Mouse (Mus musculus) heart, postnatal 10 days (tissue): ENCODE results near the gene Alpk1. TPM values are rescaled to one million over a fixed set of nuclear protein-coding genes. Genes with fewer than 3 reads are reported as not detected.
A peak's percentile ranks its signal among the peaks of the same experiment; 100 is the strongest.

Experiments used
- DNase-seq, 2 experiments: peaks; one replicate each; pipeline ENCODE4 v3.0.0; 2021
- intact Hi-C: fragments of 180-260 bp; cut with DNase I; formaldehyde crosslinking; loops from one replicate; pipeline ENCODE4 v1.15.1; 2025
- total RNA-seq, 2 experiments: library from RNA; stranded (reverse); gene quantifications; 2 replicates each; pipeline ENCODE4 v1.2.3; 2021

Gene Alpk1
- 1 to 10 TPM; 5.1 to 5.5 TPM for total RNA-seq

DNA sequence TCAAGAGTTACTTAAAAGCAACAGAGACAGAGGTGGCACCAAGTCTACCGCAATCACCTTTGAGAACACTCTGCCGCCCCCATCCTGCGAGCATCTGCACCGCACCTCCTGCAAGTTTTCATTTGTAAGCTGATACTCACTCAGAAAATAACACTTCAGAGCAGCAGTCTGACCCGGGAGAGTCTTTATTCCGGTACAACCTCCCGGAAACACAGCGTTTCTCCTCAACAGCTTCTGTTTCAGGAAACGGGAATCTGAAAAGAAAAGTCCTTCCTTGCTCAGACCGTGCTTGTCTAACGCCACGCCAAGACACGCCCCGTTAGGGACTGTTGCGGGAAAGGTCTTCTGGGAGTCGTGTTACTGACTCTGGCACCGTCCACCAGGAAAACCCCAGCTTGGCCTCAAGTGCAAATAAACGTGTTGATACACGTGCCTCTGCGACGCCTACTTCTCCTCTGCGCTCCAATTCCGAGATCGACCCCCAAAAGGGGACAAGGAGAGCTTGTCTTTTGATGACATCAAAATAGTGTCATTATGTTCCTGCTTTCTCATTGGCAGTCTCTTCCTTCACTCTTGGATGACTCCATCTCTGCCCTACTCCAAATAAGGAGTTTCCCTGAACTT, at the start of gene Alpk1:
TSS of gene Alpk1 (minus strand) at position 507 of the 624 bp plus-strand sequence.
- intact Hi-C loops, result no loop called here
- peak; percentile 81 to 85 for DNase-seq

DNA sequence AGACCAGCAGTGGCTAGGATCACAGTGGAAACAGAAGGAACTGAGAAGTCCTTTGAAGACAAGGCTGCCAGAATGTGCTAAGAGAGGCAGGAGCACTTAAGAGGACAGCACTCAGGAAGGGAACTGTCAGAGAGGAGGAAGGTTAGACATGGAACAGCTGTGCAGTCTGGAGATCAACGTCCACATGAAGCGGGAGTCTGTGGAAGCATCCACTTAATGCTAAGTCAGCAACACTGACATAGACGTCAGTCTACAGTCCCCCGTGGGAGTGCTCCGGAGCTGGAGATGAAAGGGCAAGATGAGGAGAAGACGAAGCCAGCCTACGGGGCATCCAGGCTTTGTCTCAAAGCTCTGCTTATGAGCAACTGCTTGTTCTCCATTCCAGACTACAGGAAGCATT, 46.8 kb upstream of the Alpk1 start:
- intact Hi-C loops, result no loop called here
- peak; percentile 33 to 37 for DNase-seq

DNA sequence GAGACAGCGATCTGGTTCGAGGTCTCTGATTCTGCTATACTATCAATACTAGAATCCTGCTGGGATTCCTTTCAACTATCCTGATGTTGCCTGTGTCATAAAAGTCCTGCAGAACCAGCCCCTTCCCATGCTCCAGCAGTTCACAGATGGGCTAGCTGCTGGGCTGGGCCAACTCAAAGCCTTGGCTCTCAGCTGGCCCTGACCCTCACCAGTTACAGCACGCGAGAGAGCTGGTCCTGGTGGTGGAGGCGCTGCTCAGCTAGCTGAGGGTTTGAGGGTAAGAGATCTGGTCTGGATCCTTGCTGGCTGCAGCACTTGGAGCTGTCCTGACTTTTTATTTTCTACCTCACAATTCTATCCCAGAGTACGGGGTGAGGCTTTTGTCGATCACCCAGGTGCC, 46.2 kb upstream of the Alpk1 start:
- DNase-seq, result no peak
- intact Hi-C loops, result no loop called here

DNA sequence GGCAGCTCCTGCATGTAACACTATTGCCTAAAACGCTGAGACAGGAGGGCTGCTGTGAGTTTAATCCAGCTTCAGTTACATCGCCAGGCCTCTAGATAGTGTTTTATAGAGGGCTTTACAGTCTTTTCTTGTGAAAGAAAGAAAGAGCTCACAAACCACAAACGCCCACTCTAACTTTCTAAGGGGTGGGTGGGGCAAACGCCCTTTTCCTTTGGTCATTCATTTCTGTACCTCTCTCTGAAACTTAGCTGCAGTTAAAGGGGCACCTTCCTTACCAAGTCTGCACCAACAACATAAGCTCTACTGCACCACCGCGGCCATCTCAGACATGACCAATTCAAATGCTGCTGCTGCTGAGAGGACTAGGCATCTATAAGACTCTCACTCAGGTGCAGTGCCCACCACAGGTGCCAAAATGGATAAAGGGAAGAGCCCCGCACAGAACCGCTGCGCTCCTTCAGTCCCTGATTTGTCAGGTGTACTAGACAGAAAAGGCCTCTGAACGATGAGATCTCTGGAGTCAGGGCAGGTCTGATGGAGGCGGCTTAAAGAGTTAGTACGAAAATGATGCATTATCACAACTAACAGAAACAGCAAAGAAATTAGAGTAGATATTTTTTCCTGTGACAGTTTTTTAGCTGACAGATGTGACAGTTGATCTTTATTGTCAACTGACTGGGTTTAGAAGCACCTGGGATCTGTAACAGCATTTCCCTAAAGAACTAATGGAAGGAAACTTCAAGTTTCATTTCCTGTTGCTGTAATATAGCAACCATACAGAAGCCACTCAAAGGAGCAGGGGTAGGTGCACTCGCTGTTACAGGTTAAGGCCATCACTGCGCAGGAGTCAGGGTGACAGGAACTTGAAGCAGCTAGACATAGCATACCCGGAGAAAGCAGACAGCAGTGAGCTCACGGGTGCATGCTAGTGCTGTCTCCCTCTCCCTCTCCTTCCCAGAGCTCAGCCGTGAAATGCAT, 43.8 kb upstream of the Alpk1 start:
- intact Hi-C loops, result no loop called here
- DNase-seq, result no peak

DNA sequence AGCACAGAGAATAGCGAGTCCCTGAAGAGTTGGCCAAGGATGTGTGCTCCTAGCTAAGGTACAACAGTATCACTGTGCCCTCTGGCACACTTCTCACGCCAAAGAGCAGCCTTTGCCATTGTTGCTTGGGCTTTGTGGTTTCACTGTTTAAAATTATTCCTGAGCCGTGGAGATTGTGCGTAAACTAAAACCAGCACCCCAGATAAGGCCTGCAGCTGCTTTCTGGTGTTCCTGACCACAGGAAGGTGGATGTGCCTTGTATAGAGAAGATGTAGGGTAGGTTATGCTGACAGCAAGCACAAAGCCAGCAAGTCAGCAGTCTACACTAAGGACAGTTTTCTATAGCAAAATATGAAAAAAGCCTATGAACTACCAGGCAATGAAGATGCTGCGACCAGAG, 40.9 kb upstream of the Alpk1 start:
- intact Hi-C loops, result no loop called here
- DNase-seq, result no peak

DNA sequence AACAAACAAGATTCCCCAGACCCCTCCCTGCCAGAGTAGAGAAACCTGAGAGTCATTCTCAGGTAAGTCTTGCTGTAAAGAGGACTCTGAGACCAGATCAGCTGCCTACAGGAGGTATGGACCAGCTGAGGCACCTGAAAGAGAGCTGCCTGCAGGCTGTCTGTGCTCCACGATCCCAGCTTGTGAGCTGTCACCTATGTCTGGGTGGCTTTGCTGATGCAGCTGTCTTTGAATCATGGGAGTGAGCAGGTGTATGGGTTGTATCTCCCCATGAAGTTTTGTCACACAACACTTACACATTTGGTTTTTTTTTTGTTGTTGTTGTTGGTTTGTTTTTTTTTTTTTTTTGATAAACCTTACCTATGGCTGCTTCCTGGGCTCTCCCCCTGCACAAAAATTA, 40.1 kb upstream of the Alpk1 start:
- intact Hi-C loops, result no loop called here
- DNase-seq, result no peak

DNA sequence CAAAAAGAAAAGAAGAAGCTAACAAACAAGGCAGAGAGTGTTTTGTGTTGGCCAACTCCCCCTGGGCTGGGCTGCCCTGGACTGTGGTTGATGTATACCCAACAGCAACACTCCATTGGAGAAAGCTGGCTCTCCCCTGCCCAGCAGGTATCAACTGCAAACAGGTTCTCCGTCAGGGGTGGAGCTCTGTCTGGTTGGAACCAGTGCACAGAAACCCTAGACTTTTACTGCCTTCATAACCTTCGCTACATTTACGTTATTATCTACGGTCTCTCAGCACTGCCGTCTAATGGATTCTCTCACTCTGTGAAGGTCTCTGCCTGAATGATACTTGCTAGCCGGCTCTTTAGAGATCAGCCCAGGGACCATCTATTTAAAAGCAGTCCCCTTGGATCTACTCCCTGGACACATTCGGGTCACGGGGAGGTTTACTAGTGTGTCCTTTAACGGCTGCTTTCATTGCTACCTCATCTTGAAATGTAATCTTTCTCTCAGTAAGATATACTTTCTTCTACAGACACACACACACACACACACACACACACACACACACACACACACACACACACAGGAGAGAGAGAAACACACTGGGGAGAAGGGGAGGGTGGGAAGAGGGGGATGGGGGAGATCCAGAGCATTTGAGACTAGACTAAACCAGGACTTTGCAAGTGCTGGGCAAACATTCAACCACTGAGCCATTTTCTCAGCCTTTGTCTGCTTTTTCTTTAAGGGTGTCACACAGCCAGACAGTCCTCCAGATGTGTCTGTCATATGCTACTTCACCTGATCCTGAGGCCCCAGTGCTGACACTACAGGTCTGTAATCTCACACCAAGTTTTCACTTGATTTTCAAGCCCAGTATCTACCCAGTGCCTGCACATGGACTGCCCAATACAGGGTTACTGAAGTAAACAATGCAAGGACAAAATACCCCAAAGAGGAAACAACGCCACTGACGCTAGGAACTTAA, 38.7 kb upstream of the Alpk1 start:
- intact Hi-C loops, result no loop called here
- no peak for DNase-seq

DNA sequence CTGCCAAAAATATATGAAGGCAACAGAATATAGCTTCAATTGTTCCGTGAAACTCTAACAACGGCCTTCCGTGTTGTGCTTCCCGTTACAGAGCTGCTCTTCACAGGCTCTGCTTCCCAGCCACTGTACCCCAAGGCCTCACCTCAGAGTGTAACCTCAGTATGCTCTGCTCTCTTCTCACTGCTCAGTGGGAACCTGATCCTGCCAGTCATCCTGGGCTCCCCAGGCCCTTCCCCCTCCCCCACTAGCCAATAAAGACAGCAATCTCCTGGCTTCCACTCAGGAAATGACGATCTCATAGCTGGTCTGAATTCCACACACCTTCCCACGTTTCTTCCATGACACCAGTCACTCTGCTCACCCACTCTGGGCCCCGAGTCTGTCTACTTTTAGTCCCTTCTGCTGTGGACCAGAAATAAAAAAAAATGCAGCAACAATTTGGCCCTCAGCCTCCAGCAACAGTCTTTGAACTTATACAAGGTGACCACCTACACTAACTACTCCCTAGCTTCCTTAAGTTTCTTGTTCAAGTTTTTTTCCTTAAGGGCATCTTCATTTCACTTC, 36.9 kb upstream of the Alpk1 start:
- DNase-seq, result no peak
- intact Hi-C loops, result no loop called here

DNA sequence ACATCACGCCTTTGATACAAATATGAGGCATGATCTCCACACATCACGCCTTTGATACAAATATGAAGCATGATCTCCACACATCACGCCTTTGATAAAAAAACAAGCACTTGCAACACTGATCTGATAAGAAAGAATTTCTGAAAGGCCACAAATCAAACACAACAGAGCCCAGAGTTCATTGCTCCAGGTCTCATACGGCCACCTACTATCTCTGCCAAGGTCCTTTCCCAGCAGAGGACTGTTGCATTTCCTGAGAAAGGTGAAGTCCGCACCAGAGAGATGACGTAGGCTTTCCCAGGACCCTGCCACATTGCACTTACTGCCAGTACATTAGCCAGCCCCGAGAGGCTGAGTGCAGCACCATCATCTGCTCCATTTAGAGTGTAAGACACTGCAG, 28.8 kb upstream of the Alpk1 start:
- intact Hi-C loops, result no loop called here
- no peak for DNase-seq

DNA sequence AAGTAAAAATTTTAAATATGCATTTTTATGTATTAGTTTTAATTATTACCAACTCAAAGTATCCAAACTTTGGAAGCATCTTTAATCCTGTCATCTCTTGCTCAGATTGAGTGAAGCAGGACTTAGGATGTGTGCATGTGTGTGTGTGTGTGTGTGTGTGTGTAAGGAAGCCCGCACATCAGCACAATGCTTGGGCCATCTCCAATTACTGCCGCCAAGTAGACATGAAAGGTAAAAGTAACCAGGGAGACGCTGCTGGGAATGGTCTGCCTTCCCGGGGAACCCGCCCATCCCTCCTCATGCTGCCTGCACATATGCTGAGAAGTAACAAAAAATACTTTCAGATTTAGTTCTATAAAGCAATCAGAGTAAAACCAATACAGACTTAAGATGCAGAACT, 27.5 kb upstream of the Alpk1 start:
- intact Hi-C loops, result no loop called here
- no peak for DNase-seq

DNA sequence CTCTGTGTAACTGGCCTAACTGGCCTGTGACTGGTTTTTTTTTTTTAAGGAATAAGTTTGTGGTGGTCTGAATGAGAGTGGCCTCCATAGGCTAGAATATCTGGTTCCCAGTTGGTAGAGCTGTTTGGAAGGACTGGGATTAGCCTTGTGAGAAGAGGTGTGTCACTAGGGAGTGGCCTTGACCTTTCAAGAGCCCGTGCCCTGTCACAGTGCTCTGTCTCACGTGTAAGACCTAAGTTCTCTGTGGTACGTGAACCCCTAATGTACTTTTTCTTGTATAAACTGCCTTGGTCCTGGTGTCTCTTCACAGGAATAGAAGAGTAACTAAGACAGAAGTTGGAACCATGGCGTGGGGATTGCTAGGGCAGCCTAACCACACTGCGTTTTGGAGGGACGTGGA, 25.7 kb upstream of the Alpk1 start:
- intact Hi-C loops, result no loop called here
- DNase-seq, result no peak

DNA sequence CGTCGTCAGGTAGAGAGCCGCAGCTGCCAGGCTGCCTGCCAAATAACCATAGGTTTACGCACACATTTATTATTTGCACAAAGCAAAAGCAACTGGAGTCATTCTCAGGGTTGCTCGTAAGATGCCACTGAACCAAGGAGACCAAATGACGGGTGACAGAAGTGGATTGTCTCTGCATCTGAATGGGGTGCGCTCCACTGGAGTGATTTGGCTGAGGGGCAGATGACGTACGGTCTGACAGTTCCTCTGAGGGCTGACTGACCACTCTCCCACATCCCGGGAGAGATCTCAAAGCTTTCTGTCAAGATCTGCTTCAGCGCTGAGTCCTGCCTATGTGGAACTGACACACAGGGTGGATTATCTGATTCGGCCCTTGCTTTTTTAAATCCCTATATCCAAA, 24.7 kb upstream of the Alpk1 start:
- DNase-seq, result no peak

DNA sequence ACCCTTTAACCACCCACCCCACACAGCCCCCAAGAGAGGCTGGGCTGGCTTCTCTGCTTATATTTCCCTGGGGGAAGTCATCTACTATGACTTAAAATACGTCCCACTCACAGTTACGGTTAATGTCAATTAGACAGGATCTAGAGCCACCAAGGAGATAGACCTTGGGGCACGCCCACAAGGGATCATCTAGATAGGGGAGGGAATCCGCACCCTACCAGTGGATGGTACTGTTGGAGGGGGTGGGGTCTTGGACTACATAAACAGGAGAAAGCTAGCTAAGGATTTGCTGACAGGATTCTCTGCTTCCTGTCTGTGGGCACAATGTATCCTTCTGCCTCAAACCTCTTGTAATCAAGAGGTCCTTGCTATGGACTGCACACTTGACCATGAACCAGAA, 24.1 kb upstream of the Alpk1 start:
- intact Hi-C loops, result no loop called here
- no peak for DNase-seq

More for the DNA sequence above, 24.7 kb upstream of the Alpk1 start:
- intact Hi-C loops, result no loop called here

DNA sequence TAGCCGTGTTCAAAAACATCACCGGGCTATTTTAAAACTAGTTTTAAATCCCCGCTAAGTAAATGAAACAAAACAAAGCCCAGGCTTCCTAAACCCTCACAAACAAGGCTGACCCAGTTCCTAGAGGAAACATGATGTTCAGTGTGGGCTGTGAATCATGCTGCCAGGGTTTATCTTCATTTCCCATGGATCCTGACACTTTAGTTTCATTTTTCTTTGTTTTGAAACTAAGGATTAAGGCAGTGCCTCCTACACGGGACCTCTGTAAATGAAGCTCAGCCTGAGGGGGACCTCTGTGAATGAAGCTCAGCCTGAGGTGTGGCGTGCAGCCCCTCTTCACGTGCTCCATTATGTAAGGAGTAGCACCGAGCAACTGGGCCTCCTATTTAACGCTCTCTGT, 22.5 kb upstream of the Alpk1 start:
- peak; percentile 17 to 28 for DNase-seq
- intact Hi-C loops, result no loop called here

DNA sequence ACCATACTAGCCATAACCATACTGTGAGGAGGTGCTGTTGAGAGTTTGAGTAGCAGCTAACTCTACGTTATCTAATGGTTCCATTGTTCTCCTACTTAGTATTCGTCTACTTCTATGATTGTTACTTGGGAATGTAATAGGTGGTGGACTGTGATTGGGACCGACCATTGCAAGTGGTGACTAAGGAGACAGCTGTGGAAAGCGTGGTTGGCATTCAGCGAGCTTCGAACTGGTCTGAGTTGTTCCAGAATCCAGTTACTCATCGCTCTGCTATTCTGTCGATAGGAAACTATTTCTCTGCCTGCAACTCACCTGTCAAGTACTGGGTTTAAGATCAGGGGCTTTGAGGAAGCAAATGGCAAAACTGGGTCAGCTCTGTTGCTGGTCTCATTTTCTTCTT, 20.8 kb upstream of the Alpk1 start:
- intact Hi-C loops, result no loop called here
- DNase-seq, result no peak

DNA sequence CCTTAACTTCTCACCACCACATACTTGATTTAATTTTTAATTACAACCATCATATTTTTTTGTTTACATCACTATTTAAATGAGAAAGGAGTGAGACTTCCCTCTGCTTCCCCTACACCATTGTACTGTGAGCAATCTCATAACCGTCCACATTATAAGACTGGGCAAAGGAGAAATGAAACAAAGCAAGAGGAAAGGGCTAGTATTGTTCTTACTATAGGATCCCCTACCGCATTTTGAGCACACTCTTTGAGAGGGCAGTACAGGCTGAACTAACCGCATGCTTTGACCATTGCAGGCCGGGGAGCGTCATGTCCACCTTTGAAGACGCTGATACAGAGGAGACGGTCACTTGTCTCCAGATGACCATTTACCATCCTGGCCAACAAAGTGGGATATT, 15.9 kb upstream of the Alpk1 start:
- intact Hi-C loops, result no loop called here
- DNase-seq, result no peak

DNA sequence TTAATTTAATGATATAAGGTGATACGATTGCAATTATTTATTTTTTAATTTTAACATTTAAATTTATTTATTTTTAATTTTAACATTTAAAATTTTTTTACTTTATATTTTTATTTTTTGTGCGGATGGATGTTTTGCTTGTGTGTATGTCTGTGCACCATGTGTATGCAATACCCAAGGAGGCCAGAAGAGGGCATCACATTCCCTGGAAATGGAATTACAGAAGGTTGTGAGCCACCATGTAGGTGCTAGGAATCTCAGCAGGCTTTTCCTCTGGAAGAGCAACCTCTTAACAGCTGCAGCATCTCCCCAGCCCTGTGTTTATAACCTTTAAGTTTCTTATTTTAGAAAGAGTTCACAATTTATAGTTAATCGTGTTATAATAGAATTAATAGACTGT, 15.4 kb upstream of the Alpk1 start:
- intact Hi-C loops, result no loop called here
- no peak for DNase-seq

DNA sequence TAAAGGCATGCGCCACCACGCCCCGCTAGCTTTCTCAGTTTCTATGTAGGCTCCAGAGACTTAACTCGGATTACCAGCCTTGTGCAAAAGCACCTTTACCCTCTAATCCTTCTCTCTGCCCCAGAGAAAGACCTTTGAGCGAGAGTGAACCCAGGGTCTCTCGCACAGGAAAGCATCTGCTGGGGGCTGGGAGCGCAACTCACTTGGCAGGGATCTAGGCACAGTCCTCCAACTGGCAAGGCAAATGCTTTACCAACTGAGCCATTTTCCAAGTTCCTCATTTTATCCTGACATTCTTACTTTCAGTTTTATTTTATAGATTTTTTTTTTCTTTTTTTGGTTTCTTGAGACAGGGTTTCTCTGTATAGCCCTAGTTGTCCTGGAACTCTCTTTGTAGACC, 12.7 kb upstream of the Alpk1 start:
- DNase-seq, result no peak
- intact Hi-C loops, result no loop called here

DNA sequence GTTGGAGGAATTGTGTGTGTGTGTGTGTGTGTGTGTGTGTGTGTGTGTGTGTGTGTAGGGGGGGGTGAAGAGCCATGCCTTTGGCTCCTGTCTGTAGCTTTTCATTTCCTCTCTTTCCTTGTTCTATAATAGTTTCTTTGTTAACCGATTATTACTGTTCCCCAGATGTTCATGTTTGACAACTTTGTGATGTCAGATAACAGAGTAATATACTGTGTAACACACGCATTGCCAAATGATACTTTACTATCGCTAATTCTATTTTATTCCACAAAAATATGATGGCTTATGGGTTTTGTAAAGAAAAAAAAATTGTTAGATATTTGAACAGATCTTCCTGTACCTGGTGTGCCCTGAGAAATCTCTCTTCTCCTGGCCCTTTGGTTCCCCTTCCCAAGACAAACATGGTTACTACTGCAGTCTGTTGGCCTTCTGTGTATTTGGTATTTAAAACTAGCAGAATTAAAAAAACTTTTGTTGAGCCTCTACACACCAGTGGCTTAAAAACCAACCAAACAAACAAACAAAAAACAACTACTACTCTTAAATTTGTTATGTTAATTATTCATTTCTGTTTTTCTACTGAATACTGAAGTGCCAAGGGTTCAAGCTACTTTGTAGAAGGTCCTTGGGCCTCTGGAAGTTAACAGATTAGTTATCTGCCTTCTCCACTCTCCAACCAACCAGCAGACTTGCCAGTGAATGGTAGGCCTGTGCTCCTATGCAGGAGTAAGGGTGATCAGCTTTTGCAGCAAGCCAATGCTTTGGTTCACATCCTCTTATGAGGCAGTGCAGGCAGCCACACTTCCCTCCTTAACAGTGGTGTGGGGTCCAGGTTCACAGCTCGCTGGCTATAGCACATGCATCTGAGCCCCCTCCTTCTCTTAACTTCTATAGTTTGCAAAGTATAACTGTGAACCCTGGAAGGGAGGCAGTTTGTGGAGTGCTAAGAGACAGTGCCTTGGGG, 11.6 kb upstream of the Alpk1 start:
- intact Hi-C loops, result no loop called here
- DNase-seq, result no peak

DNA sequence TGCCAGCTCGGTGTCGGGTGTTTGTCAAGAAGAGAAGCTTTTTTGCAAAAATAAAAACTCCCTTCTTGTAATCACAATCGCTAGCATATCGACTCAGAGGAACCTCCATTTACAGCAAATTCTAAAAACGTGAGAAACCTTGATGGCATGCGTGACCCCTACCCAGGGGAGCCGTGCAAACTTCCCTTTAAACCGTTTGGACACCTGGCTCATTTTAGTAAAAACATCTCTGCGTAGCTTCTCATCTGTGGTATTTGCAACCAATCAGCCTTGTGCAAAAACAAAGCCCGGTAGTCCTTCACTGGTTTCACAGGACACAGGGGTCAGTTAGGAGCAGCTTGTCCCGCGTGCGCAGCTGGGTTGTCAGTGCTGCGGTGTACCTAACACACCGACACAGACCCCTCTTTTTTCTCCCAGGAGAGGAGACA, 10.7 kb upstream of the Alpk1 start:
- intact Hi-C loops, result no loop called here
- DNase-seq, result peak; percentile 8 to 28
